Mouse (Mus musculus) T-helper 17 cell (primary cell): ENCODE measurements at regions not wholly inside any gene's neighbourhood (a gene's known extent, or its start where the extent isn't known, plus 50 kb on each side); places are given as distances from the start of the nearest gene placed in this dataset.

Source experiments
- in situ Hi-C, 2 experiments: fragments of 300-600 bp; cut with MboI, MseI; formaldehyde crosslinking; loops; 1 replicate in 1 of 2; 2 replicates in 1 of 2; pipeline ENCODE4 v1.15.1; 2025; ENCODE audit warnings: high pct_unique_total_duplicates in 2 of 2

- in situ Hi-C loops = no loop called here
These were observed 115.2 kb upstream of the Mylip start for GRCm38 (mm10) chr13:45274261-45274884.

GRCm38 (mm10) chr13:45275391-45275790 is 114.2 kb upstream of the Mylip start:
- in situ Hi-C loops = no loop called here

DNA sequence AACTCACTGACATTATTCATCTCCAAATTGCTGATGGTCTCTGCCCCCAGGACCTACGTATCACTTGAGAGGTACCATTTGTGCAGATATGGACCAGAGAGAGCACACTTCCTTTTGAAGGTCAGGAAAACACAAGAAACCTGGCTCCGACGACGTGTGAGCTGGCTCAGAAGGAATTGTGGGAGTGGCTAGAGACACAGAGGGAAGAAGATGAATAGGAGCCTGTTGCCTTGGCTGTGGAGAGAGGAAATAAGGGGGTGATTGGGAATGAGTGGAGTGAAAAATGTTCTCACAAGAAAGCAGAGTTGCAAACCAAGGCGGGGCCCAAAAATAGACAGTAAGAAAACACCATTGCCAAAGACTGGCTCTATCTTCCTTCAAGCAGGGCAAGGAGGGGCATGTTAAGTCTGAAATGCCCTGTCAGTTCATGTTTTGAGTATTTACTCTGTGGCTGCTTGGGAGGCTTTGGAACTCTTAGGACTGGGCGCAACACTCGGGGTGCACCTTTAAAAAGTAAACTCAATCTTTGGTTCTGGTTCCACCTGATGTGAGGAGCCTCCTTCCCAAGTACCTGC is 111.6 kb upstream of the Mylip start:
- in situ Hi-C loops = no loop called here

DNA sequence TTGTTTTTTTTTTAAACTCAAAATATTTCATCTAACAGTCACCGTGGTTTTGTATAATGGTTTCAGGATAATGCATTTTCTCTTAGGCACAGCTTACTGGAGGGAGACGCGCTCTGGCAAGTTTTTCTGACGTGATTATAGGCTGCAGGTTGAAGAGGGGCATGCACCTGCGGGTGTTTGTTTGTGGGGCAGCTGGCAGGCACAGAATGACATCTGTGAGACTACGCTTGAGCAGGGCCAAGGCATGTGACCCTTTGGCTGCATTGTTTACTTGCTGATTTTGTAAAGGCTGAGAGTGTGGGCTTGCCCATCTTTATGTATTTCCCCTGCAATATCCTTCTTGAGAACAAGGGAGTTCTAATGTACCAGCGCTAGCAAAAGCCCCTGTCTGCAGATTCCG is 108.4 kb upstream of the Mylip start:
- in situ Hi-C loops = no loop called here

GRCm38 (mm10) chr13:45286651-45287050 is 102.9 kb upstream of the Mylip start:
- in situ Hi-C loops = no loop called here

GRCm38 (mm10) chr13:45287217-45287616 is 102.3 kb upstream of the Mylip start:
- in situ Hi-C loops = no loop called here

DNA sequence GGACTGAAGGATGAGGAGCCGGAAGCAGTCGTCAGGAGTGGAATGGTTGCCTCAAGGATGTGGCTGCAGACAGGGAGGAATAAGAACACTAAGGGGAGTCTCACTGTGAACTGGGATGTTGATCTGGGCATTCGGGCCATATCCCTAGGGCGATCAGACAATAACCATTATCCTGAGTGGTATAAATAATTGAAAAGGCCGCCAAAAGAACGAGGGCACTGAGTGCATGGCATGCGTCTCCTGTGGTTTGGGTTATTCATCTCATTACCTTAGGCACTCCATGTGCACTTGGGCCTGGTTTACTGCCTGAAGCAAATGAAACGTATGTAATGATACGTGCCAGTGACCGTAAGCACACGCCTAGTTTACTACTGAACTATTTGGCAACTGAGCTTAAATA is 99.6 kb upstream of the Mylip start:
- in situ Hi-C loops = no loop called here

- in situ Hi-C loops = no loop called here
These were observed 94.9 kb upstream of the Mylip start for GRCm38 (mm10) chr13:45294691-45295090.

DNA sequence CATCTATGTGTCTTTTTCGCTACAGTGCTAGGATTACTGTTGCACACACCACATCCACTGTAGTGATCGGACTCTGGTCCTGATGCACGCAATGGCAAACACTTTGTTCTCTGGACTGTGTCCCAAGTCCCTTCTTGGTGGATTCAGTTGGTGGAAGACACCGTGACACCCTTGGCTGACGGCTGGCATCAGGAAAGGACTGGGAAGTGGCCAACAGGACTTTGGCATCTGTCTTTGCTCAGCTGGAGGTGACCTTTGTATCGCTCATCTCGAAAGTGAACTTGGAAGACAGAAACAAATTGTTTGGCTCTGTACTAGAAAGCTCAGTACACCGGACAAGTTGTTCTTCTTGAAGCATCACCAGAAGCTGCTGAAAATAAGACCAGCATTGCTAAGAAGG is 88.9 kb upstream of the Mylip start:
- in situ Hi-C loops = no loop called here

GRCm38 (mm10) chr13:45301191-45301905 is 88.2 kb upstream of the Mylip start:
- in situ Hi-C loops = no loop called here

DNA sequence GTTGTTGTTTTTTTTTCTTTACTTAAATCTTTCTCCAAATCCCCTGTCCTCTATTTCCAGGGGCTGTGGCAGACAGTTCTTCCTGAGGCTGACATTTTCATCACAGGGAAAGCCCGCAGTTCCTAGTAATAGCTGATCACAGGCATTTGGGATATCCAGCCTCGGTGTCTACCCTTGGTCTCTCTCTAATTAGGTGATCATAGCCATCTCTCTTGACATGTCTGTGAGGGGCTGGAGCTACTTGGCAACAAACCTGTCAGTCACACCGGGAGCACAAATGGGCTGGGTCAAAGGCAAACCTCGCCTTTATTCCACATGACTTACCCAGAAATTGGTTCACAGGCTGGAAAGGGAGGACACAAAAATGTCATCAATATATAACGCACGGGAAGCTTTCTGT is 86.7 kb upstream of the Mylip start:
- in situ Hi-C loops = no loop called here

- in situ Hi-C loops = no loop called here
These were observed 83.4 kb upstream of the Mylip start for GRCm38 (mm10) chr13:45306177-45306576.

DNA sequence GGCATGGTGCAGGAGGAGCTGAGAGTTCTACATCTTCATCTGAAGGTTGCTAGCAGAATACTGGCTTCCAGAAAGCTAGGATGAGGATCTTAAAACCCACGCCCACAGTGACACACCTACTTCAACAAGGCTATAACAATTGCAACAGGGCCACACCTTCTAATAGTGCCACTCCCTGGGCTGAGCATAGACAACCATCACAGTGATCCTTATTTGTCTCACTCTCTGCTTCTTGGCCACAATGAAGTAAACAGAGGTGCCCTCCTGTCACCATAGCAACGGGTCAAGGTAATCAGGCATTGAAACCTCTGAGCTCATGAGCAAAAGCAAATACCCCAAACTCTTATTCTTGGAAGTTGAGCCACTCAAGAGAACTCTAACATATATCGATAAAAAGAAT is 82.3 kb upstream of the Mylip start:
- in situ Hi-C loops = no loop called here

- in situ Hi-C loops = no loop called here
These were observed 69.9 kb upstream of the Mylip start for GRCm38 (mm10) chr13:45319646-45320045.

DNA sequence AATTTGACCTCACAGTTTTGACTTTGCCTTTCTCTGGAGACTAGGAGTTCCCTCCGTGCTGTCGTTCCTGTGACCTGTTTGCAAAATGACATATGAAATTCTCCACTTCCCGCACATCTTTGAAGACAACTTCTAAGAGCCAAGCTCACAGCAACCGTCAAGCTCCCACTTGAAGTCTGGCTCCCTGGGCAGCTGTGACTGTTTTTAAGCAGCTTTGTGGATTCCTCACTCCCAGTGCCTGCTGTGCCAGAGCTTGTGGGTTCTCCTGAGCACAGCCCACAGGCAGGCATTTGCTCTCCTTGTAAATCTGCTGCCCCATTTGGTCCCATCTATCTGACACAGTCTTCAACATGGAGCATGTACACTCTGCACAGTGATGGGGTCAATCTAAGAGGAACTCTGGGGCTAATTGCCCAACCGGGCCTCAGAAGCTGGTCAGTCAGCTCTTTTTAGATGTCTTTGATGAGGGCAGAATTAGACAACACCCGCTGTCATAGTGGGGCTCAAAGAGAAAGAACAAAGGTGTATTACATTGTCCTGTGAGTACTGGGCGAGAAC is 63.7 kb upstream of the Mylip start:
- in situ Hi-C loops = loop anchor here in 1 of 2 experiments (25.0 kb wide), 1 partner anchor 686 kb away; no protein-coding TSS in a partner anchor

DNA sequence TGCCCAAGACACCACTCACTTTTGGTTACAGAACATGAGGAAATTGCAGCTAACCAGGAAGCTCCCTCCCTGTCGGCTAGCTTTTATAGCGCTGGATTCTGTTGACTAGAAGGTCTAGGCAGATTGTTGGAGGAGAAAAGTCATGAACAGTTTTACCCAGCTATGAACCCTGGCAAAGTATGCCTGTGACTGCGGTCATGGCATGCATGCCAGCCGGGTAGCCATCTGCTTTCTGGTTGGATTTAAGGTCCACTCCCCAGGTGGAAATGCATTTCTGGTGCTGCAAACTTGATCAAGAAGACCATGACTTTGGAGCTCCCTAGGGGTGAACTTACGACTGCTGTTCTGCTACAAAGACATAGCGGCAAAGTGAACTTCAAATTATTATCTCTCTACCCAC is 62.8 kb upstream of the Mylip start:
- in situ Hi-C loops = loop anchor here in 1 of 2 experiments (25.0 kb wide), 1 partner anchor 686 kb away; no protein-coding TSS in a partner anchor

- in situ Hi-C loops = loop anchor here in 1 of 2 experiments (25.0 kb wide), 1 partner anchor 682 kb away; no protein-coding TSS in a partner anchor
These were observed 59.0 kb upstream of the Mylip start for GRCm38 (mm10) chr13:45330561-45330960.

- in situ Hi-C loops = loop anchor here in 1 of 2 experiments (25.0 kb wide), 1 partner anchor 680 kb away; no protein-coding TSS in a partner anchor
These were observed 57.5 kb upstream of the Mylip start for GRCm38 (mm10) chr13:45332031-45332430.

DNA sequence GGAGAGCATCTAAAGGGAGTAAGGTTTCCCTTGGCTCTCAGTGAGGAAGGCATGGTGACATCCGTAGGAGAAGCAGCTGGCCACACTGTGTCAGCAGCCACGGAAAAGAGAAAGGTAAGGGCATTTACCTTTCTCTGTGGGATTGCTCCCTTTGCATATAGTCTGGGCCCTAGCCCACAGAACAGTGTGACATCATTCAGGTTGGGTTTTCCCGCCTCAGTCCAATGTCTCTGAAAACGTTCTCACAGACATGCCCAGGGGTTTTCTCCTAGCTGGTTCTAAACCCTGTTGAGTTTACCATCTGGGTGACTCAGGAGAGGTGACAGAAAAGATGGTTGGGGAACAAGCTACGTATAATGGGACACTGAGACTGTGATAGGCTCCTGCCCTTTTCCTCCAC is 55.9 kb upstream of the Mylip start:
- in situ Hi-C loops = loop anchor here in 1 of 2 experiments (25.0 kb wide), 1 partner anchor 679 kb away; no protein-coding TSS in a partner anchor
